Mouse (Mus musculus): ENCODE results near the gene Daam2. TPM values are rescaled to one million over a fixed set of nuclear protein-coding genes. Genes with fewer than 3 reads are reported as not detected.

The Daam2 gene
- polyA plus RNA-seq (2012; fragmentation: generic; extraction: Trizol) = 1.5 TPM
- long read RNA-seq, experiment 1, partial matches to known transcripts = 0 of 4 reads
- long read RNA-seq, experiment 1, other reads (novel, unspliced or antisense) = 4 of 4 reads
- long read RNA-seq, experiment 2, partial matches to known transcripts = 0 of 5 reads
- long read RNA-seq, experiment 2, other reads (novel, unspliced or antisense) = 4 of 5 reads

DNA sequence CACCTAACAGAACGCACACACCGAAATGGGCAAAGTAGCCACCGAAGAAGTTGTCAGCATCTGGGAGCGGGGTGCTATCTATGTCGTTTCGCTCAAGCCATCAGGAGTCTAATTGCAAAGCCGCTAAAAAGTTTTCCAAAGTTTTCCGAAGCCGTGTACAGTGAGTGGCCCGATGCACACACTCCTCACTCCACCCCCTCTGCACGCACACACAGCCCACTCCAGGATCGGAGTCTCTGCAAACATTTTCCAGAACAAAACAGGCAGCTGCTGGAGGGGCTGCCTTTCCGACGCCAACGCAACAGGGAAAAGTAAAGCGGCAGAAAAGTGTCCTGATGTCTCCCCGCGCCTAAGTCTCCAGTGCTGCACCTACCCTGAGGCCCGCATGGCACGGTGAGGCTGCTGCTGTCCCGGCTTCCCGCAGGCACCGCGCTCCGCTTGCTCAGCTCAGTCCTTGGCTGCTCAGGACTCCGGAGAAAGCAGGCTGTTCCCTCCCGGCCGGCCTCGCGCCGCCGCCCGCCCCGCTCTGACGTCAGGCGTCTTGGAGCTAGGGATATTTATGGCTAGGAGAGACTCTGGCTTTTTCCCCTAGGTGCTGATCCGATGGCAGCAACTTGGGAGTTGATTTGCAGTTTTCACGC, at the start of gene Daam2:
Gene Daam2, minus strand, starts transcription at position 514 of the 641 bp plus-strand sequence.
- no peaks in the 10 kb centered on the region for H3K79me2 ChIP-seq (ENCODE audit: control insufficient read depth, insufficient read depth)
- TF ChIP-seq MYOD1 (IDR thresholded peaks at IDR 0.05; ENCODE audit: control insufficient read depth, insufficient read length, low read depth) (no peak), CTCF (IDR thresholded peaks at IDR 0.05; ENCODE audit: control insufficient read depth, insufficient read depth, insufficient read length) (no peak), CEBPB (IDR thresholded peaks at IDR 0.05; ENCODE audit: low read depth) (no peak), MAX (IDR thresholded peaks at IDR 0.05) (no peak), FOSL1 (IDR thresholded peaks at IDR 0.05; ENCODE audit: insufficient read depth, low read length, poor library complexity, severe bottlenecking) (no peak)
- peaks cover 18% of the 10 kb centered on the region for H3K27me3 ChIP-seq (ENCODE audit: control insufficient read depth, insufficient read depth, insufficient read length)
- H3K4me3 ChIP-seq (ENCODE audit: insufficient read depth, poor library complexity, severe bottlenecking) = no peak within 1 kb of the TSS
- H3K36me3 ChIP-seq (ENCODE audit: control insufficient read depth, insufficient read depth) = no peaks in the 10 kb centered on the region
- H3K79me3 ChIP-seq (ENCODE audit: low read depth) = no peaks in the 10 kb centered on the region
- no peak within 1 kb of the TSS for H3ac ChIP-seq (ENCODE audit: control insufficient read depth, insufficient read length, low read depth)

DNA sequence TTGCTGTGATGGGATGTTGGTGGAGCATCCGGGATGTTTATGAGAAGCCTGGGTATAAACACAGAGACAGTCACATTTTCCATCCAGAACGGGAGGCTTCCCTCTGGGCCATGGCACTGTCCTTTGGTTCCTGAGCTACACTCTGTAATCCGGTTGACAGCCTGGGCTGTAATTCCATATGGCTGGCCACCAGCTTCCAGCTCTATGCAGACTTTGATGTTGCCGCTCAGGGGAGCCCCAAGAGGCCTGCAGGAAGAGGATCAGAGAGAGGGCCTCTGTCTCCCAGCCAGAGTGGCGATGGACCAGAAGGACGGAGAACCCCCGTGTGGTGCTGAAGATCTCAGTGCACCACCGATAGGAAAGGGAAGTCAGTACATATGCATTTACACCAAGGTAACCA, 46.2 kb upstream of the Daam2 start:
- no peaks in the 10 kb centered on the region for H3K79me2 ChIP-seq (ENCODE audit: control insufficient read depth, insufficient read depth)
- peaks cover 6% of the 10 kb centered on the region for H3K27me3 ChIP-seq (ENCODE audit: control insufficient read depth, insufficient read depth, insufficient read length)
- no peak overlapping the region for H3K4me3 ChIP-seq (ENCODE audit: insufficient read depth, poor library complexity, severe bottlenecking)
- H3K79me3 ChIP-seq (ENCODE audit: low read depth) = no peaks in the 10 kb centered on the region
- TF ChIP-seq MYOD1 (IDR thresholded peaks at IDR 0.05; ENCODE audit: control insufficient read depth, insufficient read length, low read depth) = no peak
- no peak for TF ChIP-seq MYOG (IDR thresholded peaks at IDR 0.05; ENCODE audit: control insufficient read depth, extremely low read depth, insufficient read length)
- TF ChIP-seq CTCF (IDR thresholded peaks at IDR 0.05; ENCODE audit: control insufficient read depth, insufficient read depth, insufficient read length) = no peak
- TF ChIP-seq MAX (IDR thresholded peaks at IDR 0.05) = no peak
- TF ChIP-seq FOSL1 (IDR thresholded peaks at IDR 0.05; ENCODE audit: insufficient read depth, low read length, poor library complexity, severe bottlenecking) = no peak
- no peak for TF ChIP-seq CEBPB (IDR thresholded peaks at IDR 0.05; ENCODE audit: low read depth)
- no peak for TF ChIP-seq USF1 (IDR thresholded peaks at IDR 0.05; ENCODE audit: low read depth)
- no peak overlapping the region for H3ac ChIP-seq (ENCODE audit: control insufficient read depth, insufficient read length, low read depth)
- no peaks in the 10 kb centered on the region for H3K36me3 ChIP-seq (ENCODE audit: control insufficient read depth, insufficient read depth)

DNA sequence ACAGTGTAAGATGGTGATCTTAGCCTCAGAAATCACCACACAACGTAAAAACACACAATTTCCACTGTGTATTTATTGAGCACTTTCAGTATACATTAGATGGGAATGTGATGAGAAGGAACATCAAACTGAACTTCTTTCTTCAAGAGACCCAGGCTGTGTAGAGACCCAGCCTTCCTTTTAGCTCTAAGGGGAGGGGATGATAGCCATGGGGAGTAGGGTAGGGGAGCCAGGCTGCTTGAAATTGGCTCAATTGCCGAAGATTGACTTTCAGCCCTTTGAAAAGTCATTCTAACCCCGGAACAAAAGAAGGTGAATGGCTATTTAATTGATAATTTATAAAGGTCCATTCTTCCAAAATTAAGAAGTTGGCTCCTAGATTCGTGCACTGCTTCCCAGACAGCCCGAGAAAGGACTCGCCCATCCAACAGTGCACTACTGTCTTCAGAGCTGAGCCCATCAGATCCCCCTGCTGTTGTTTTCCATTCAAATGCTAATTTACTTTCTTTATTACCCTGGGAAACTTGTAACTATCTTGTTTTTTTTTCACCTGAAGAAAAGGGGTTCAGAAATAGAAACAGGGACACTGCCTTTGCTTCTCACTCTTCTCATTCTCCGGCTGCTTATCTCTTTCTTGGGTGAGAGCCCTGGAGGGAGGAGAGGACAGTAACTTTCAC, 43.3 kb upstream of the Daam2 start:
- Histone ChIP-seq H3ac (ENCODE audit: control insufficient read depth, insufficient read length, low read depth) (no peak overlapping the region), H3K36me3 (ENCODE audit: control insufficient read depth, insufficient read depth) (no peaks in the 10 kb centered on the region), H3K79me2 (ENCODE audit: control insufficient read depth, insufficient read depth) (no peaks in the 10 kb centered on the region), H3K79me3 (ENCODE audit: low read depth) (no peaks in the 10 kb centered on the region), H3K4me3 (ENCODE audit: insufficient read depth, poor library complexity, severe bottlenecking) (no peak overlapping the region), H3K27me3 (ENCODE audit: control insufficient read depth, insufficient read depth, insufficient read length) (peaks cover 6% of the 10 kb centered on the region)
- no peak for TF ChIP-seq CTCF (IDR thresholded peaks at IDR 0.05; ENCODE audit: control insufficient read depth, insufficient read depth, insufficient read length)
- no peak for TF ChIP-seq MAX (IDR thresholded peaks at IDR 0.05)
- TF ChIP-seq MYOG (IDR thresholded peaks at IDR 0.05; ENCODE audit: control insufficient read depth, extremely low read depth, insufficient read length) = no peak
- TF ChIP-seq MYOD1 (IDR thresholded peaks at IDR 0.05; ENCODE audit: control insufficient read depth, insufficient read length, low read depth) = no peak
- no peak for TF ChIP-seq CEBPB (IDR thresholded peaks at IDR 0.05; ENCODE audit: low read depth)
- no peak for TF ChIP-seq USF1 (IDR thresholded peaks at IDR 0.05; ENCODE audit: low read depth)
- no peak for TF ChIP-seq FOSL1 (IDR thresholded peaks at IDR 0.05; ENCODE audit: insufficient read depth, low read length, poor library complexity, severe bottlenecking)

DNA sequence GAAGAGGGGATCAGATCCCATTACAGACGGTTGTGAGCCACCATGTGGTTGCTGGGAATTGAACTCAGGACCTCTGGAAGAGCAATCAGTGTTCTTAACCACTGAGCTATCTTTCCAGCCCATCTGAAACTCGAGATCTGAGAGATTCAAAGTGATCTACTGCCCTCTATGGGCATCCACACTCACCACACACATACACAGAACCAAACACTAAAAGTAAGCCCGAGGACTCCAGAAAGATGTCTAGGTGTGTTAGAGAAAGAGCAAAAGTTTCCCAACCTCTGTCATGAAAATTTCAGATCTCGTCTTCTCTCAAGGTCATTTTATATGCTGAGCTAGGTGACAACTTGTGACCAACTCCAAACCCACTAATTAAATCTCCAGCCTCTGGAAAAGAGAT, 41.3 kb upstream of the Daam2 start:
- no peak overlapping the region for H3K4me3 ChIP-seq (ENCODE audit: insufficient read depth, poor library complexity, severe bottlenecking)
- no peaks in the 10 kb centered on the region for H3K79me3 ChIP-seq (ENCODE audit: low read depth)
- H3K27me3 ChIP-seq (ENCODE audit: control insufficient read depth, insufficient read depth, insufficient read length) = peaks cover 6% of the 10 kb centered on the region
- H3K36me3 ChIP-seq (ENCODE audit: control insufficient read depth, insufficient read depth) = no peaks in the 10 kb centered on the region
- no peak overlapping the region for H3ac ChIP-seq (ENCODE audit: control insufficient read depth, insufficient read length, low read depth)
- TF ChIP-seq MAX (IDR thresholded peaks at IDR 0.05) (no peak), MYOG (IDR thresholded peaks at IDR 0.05; ENCODE audit: control insufficient read depth, extremely low read depth, insufficient read length) (no peak), MYOD1 (IDR thresholded peaks at IDR 0.05; ENCODE audit: control insufficient read depth, insufficient read length, low read depth) (no peak), CEBPB (IDR thresholded peaks at IDR 0.05; ENCODE audit: low read depth) (no peak), CTCF (IDR thresholded peaks at IDR 0.05; ENCODE audit: control insufficient read depth, insufficient read depth, insufficient read length) (no peak), USF1 (IDR thresholded peaks at IDR 0.05; ENCODE audit: low read depth) (no peak), FOSL1 (IDR thresholded peaks at IDR 0.05; ENCODE audit: insufficient read depth, low read length, poor library complexity, severe bottlenecking) (no peak)
- no peaks in the 10 kb centered on the region for H3K79me2 ChIP-seq (ENCODE audit: control insufficient read depth, insufficient read depth)

DNA sequence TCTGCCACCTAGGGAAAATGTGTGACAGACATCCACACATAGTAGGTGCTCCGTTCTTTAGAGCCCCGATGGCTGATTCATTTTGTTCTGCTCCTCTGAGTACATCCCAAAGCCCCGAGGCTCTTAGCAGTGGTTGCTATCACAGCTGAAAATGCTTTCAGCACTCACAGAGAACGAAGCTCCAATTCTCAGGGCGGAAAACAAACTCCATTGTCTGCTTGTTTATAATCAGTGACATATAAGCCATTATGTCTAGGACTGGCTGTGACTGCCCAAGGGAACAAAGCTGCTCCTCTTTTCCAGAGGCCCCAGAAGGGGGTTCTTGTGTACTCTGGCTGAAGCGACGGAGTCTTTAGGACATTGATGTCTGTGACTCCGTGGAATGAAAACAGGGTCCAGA, 25.9 kb upstream of the Daam2 start:
- TF ChIP-seq CEBPB (IDR thresholded peaks at IDR 0.05; ENCODE audit: low read depth) (no peak), FOSL1 (IDR thresholded peaks at IDR 0.05; ENCODE audit: insufficient read depth, low read length, poor library complexity, severe bottlenecking) (no peak), MYOG (IDR thresholded peaks at IDR 0.05; ENCODE audit: control insufficient read depth, extremely low read depth, insufficient read length) (no peak), MAX (IDR thresholded peaks at IDR 0.05) (no peak), USF1 (IDR thresholded peaks at IDR 0.05; ENCODE audit: low read depth) (no peak), MYOD1 (IDR thresholded peaks at IDR 0.05; ENCODE audit: control insufficient read depth, insufficient read length, low read depth) (no peak), CTCF (IDR thresholded peaks at IDR 0.05; ENCODE audit: control insufficient read depth, insufficient read depth, insufficient read length) (no peak)
- H3K79me3 ChIP-seq (ENCODE audit: low read depth) = no peaks in the 10 kb centered on the region
- H3K4me3 ChIP-seq (ENCODE audit: insufficient read depth, poor library complexity, severe bottlenecking) = no peak overlapping the region

More for the DNA sequence above, 25.9 kb upstream of the Daam2 start:
- H3K27me3 ChIP-seq (ENCODE audit: control insufficient read depth, insufficient read depth, insufficient read length) = peaks cover 5% of the 10 kb centered on the region
- H3K36me3 ChIP-seq (ENCODE audit: control insufficient read depth, insufficient read depth) = no peaks in the 10 kb centered on the region
- H3K79me2 ChIP-seq (ENCODE audit: control insufficient read depth, insufficient read depth) = no peaks in the 10 kb centered on the region
- no peak overlapping the region for H3ac ChIP-seq (ENCODE audit: control insufficient read depth, insufficient read length, low read depth)

Data from C2C12 (cell line).